Mouse (Mus musculus): ENCODE measurements around the gene Il24. TPM values are rescaled to one million over a fixed set of nuclear protein-coding genes. Genes with fewer than 3 reads are reported as not detected.

Gene Il24
- total RNA-seq, 4 experiments from 2014 or later = not detected

DNA sequence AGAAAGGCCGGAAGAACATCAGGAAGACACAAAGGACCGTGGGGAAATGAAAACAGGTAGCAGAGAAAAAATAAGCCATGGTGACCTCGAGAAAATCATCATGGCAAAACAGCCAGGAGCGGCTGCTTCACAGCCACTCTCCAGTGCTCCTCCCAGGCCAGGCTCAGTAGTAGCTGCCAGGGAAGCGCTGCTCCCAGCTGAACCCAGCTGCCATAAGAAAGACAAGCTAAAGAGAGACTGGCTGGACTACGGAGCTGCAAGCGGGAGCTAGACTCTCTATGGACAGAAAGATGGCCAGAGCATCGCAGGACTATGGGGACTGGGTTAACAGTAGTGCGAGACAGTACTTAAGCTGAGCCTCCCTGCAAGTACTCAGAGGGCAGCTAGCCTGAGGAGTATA lies 32.4 kb downstream of the Il24 start:
- DNase-seq (ENCODE audit: low spot score in 2 of 2) = no peak

- no peak for DNase-seq (ENCODE audit: low spot score in 2 of 2)
Measured at GRCm38 (mm10) chr1:130850405-130850804, 36.8 kb downstream of the Il24 start.

DNA sequence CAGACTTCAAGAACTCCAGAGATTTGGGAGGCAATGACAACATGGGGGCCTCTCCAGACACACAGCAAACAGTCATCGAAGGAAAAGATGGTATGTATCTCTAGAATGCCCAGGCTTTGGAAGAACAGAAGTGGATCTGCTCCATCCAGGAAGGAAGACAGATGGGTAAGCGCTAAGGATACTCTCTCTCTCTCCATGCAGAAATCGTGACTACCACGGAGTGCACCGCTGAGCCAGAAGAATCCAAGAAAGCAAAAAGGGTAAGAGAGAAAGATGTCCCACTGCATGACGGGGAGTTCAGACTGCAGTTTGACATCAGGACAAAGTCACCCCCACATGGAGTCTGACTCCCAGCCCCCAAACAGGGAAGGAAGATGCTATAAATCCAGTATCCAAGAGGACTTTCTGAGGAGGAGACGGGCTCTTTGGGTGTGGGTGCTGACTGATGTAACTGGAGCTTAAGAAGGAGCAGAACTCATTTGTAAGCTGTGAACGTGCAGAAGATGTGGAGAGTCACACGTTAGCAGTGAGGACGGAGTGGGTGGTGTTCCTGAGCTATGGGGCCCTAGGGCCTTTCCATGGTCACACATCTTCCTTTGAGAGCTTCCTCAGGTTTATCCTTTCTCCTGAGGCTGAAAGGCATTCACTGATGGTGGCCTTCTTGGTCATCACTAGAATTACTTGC lies 37.6 kb downstream of the Il24 start:
- no peak for DNase-seq (ENCODE audit: low spot score in 2 of 2)

GRCm38 (mm10) chr1:130844516-130844915 lies 42.7 kb downstream of the Il24 start:
- DNase-seq (ENCODE audit: low spot score in 2 of 2) = no peak

GRCm38 (mm10) chr1:130841621-130842020 lies 45.6 kb downstream of the Il24 start:
- DNase-seq (ENCODE audit: low spot score in 2 of 2) = no peak

DNA sequence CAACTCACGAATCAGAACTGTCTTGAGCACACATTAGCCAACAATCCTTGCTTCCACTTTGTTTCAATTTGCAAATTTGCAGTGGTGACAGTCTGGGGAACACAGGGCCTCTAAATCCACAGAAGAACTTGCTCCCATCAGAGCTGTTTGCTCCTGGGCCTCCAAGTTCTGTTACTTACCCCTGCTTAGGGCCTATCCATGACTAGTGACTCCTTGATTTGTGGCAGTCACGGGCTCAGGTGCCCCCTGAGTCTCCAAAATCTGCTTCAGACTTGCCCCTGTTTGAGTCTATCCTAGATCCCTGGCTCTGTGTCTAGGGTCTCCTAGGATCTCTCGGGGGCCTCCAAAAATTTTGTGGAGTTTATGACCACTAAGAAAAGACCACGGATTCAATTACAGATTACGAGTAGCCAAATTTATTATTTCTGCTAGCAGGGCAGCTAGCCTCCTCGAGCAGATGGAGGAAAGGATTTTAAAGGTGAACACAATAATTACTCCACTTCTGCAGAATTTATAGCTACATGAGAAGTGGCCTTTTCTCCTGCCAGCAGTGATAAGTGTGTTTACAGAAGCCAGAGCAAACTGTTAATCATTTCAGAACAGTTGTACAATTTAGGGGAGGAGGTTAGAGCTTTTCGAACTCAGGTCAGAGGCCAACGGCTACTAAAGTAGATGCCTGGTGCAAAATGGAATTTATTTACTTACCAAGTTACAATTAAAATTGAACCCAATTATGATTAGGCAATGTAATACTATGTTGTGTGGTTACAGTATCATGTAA lies 46.5 kb downstream of the Il24 start:
- no peak for DNase-seq (ENCODE audit: low spot score in 2 of 2)

DNA sequence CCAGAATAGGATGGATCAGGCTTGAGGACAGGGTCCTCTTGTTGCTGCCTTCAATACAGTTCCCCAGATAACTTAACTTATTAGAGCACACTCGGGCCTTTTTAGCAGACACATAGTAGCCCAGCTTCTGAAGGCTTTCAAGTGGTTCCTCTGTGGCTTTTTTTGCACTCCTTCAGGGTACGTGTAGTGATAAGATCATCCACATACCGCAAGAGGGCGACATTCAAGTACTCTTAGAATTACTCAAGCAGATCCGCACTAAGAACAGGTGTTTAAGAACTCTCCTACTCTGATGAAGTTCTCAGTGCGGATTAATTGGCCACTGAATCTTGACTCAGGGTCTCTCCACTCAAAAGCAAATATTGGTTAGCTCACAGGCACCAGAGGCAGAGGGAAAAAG lies 49.0 kb downstream of the Il24 start:
- DNase-seq (ENCODE audit: low spot score in 2 of 2) = no peak

GRCm38 (mm10) chr1:130835161-130835936 lies 51.9 kb downstream of the Il24 start:
- no peak for DNase-seq (ENCODE audit: low spot score in 2 of 2)

DNA sequence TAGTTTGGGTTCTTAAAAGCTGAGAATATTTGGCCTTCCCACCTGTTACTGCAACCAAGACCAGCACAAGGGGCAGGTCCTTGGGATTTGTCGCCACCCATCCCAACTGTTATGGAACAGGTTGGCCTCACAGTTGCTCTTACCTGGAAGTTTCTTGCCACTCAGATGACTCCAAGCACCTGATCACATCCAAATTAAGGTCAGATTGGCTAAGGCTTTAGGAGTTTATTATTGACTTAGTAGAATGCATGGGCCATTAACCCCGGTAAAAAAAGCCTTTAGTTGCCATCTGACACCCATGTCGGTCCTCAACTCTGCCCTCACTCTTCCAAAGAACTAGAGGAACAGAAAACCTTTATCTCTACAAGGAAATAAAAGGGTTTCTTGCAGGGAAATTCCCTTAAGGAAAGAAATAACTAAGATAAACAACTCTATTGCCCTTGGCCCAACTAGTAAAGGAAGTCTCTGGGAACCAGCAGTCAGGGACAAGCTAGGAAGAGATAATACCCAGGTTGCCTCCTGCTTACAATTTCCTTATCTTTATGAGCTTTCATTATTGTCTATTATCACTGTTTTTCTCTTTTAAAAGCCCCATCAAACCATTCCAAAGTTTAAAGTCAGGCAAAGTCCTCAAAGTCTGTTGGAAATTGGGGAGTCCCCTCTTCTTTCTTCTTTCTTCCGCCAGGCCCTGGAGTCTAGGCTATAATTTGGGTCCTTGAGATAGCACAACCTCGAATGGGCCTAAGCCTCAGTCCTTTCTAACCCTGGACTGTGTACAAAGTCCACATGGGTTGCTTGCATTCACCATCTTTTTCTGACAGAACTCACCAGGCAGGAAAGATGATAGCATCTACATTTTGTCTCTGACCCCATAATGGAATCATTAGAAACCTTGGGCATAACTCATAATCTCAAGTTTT lies 54.8 kb downstream of the Il24 start:
- no peak for DNase-seq (ENCODE audit: low spot score in 2 of 2)

Other genes with a start within 250 kb of the Il24 start
- gene C4bp, start 225.8 kb downstream of the Il24 start, total RNA-seq (2022) = not detected
- gene Gm29427, start 171.7 kb downstream of the Il24 start, total RNA-seq (2022) = not detected
- gene Yod1, start 170.1 kb downstream of the Il24 start, total RNA-seq (2022) = 1 to 10 TPM; 2.9 to 4.0 (median 3.4) TPM
- gene Pfkfb2, start 158.2 kb downstream of the Il24 start, total RNA-seq (2022) = 10 to 100 TPM in 3 of 4 experiments, 1 to 10 TPM in 1; 9.6 to 15.0 (median 11.7) TPM
- under 1 TPM in 3 of 4 experiments, not detected in 1; 0.09 to 0.22 (median 0.11) TPM for gene AA986860, start 155.5 kb downstream of the Il24 start, total RNA-seq (2022)
- not detected for gene Fcamr, start 86.6 kb downstream of the Il24 start, total RNA-seq (2022)
- under 1 TPM in 1 of 4 experiments, not detected in 3; 0.24 TPM for gene Pigr, start 60.8 kb downstream of the Il24 start, total RNA-seq (2022)
- gene Fcmr, start 21.8 kb downstream of the Il24 start, total RNA-seq (2022) = not detected
- not detected for gene Il20, start 24.0 kb upstream of the Il24 start, total RNA-seq (2022)
- under 1 TPM in 1 of 4 experiments, not detected in 3; 0.43 TPM for gene Il19, start 52.7 kb upstream of the Il24 start, total RNA-seq (2022)
- gene Il10, start 132.4 kb upstream of the Il24 start, total RNA-seq (2022) = not detected
- gene Mapkapk2, start 210.4 kb upstream of the Il24 start, total RNA-seq (2022) = 100 to 1,000 TPM; 215 to 257 (median 231) TPM

Data from gastrocnemius, adult 8-10 months (tissue).